Mouse (Mus musculus): ENCODE results near the gene Ush1g. TPM values are rescaled to one million over a fixed set of nuclear protein-coding genes. Genes with fewer than 3 reads are reported as not detected.

Gene Ush1g
- polyA plus RNA-seq, 1 experiment from 2014 or later = not detected

DNA sequence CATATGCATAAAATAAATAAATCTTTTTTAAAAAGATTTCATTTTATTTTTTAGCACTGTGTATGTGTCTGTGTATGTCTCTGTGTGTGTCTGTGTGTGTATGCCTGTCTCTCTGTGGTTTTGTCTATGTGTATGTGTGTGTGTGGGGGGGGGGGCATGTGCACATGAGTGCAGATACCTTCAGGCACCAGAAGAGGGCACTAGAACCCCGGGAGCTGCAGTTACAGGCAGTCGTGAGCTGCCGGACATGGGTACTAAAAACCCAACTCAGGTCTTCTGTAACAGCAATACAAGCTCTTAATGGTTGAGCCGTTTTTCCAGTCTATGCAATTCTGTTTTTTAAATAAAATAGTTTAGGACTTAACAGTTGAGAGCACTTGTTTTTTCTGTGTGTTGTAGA lies 21.1 kb downstream of the Ush1g start:
- H3K4me3 ChIP-seq (ENCODE audit: low read depth, low read length) = no peak overlapping the region
- DNase-seq (no peak), ATAC-seq (ENCODE audit: insufficient read depth) (no peak)
- peaks cover 26% of the 10 kb centered on the region for H3K27me3 ChIP-seq (ENCODE audit: insufficient read depth, low read length)
- no peak overlapping the region for H3K4me2 ChIP-seq
- no peak for TF ChIP-seq CTCF (IDR thresholded peaks at IDR 0.05; ENCODE audit: low read depth)
- H3K36me3 ChIP-seq (ENCODE audit: insufficient read depth) = no peaks in the 10 kb centered on the region
- 82% methylated on average over 4 of the region's 4 CpGs for WGBS
- H3K9ac ChIP-seq = no peak overlapping the region
- no peak overlapping the region for H3K27ac ChIP-seq (ENCODE audit: low read depth)
- H3K4me1 ChIP-seq (ENCODE audit: insufficient read depth) = no peaks in the 10 kb centered on the region
- H3K9me3 ChIP-seq (ENCODE audit: low read depth, low read length) = no peaks in the 10 kb centered on the region

GRCm38 (mm10) chr11:115298160-115298559 lies 23.7 kb downstream of the Ush1g start:
- no peak overlapping the region for H3K9ac ChIP-seq
- peaks cover 26% of the 10 kb centered on the region for H3K27me3 ChIP-seq (ENCODE audit: insufficient read depth, low read length)
- H3K4me3 ChIP-seq (ENCODE audit: low read depth, low read length) = no peak overlapping the region
- H3K27ac ChIP-seq (ENCODE audit: low read depth) = no peak overlapping the region
- H3K4me1 ChIP-seq (ENCODE audit: insufficient read depth) = no peaks in the 10 kb centered on the region
- TF ChIP-seq CTCF (IDR thresholded peaks at IDR 0.05; ENCODE audit: low read depth) = no peak
- no peaks in the 10 kb centered on the region for H3K36me3 ChIP-seq (ENCODE audit: insufficient read depth)
- DNase-seq = no peak
- ATAC-seq (ENCODE audit: insufficient read depth) = no peak
- no peaks in the 10 kb centered on the region for H3K9me3 ChIP-seq (ENCODE audit: low read depth, low read length)
- WGBS = 60% methylated on average over 8 of the region's 8 CpGs
- H3K4me2 ChIP-seq = no peak overlapping the region

DNA sequence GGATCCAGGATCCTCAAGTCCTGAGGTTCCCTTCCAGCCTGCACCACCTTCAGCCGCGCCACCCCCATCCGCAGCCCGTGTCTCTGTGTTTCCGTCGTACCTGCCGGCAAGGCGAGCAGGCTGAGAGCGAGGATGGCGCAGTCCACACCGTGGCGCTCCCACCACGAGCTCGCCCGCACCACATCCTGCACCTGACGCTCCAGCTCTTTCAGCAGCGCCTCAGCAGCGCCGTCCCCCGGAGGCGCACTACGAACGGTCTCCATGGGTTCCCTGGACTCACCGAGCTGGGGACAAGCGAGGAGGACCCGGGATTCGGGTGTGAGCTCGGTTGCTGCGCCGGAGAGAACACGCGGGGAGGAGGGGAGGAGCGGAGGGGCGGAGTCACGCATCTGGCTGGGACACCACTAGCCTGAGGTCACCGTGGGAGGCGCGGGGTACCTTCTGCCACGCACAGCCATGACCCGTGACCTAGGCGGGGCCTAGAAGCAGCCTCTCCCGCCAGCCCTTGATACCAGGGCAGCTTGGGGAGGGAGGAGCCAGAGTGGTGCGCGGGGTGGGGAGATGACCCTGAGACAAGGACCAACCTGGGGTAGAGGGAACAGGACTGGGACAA lies 24.5 kb downstream of the Ush1g start, which contains the start of gene Fads6:
TSS of gene Fads6 (minus strand) at position 450 of the 613 bp plus-strand sequence.
- peak within 1 kb of the TSS; percentile 5 for H3K9ac ChIP-seq
- WGBS = 1% methylated on average over 44 of the region's 44 CpGs
- peak; percentile 50 for DNase-seq

GRCm38 (mm10) chr11:115296471-115297210 lies 25.2 kb downstream of the Ush1g start:
- Histone ChIP-seq H3K4me3 (ENCODE audit: low read depth, low read length) (peak overlapping the region; percentile 33), H3K9ac (peak overlapping the region; percentile 5; the same call in 1 of the 2 replicates), H3K9me3 (ENCODE audit: low read depth, low read length) (no peaks in the 10 kb centered on the region)

More for the DNA sequence above, 24.5 kb downstream of the Ush1g start, which contains the start of gene Fads6:
- Histone ChIP-seq H3K4me2 (peak within 1 kb of the TSS; percentile 60), H3K4me1 (ENCODE audit: insufficient read depth) (peaks cover 4% of the 10 kb centered on the region; the same call in 1 of the 2 replicates), H3K4me3 (ENCODE audit: low read depth, low read length) (peak within 1 kb of the TSS; percentile 33), H3K36me3 (ENCODE audit: insufficient read depth) (no peaks in the 10 kb centered on the region), H3K27me3 (ENCODE audit: insufficient read depth, low read length) (peaks cover 26% of the 10 kb centered on the region), H3K9me3 (ENCODE audit: low read depth, low read length) (no peaks in the 10 kb centered on the region), H3K27ac (ENCODE audit: low read depth) (no peak within 1 kb of the TSS)
- ATAC-seq (ENCODE audit: insufficient read depth) = peak; percentile 62
- TF ChIP-seq CTCF (IDR thresholded peaks at IDR 0.05; ENCODE audit: low read depth) = peak; percentile 60

DNA sequence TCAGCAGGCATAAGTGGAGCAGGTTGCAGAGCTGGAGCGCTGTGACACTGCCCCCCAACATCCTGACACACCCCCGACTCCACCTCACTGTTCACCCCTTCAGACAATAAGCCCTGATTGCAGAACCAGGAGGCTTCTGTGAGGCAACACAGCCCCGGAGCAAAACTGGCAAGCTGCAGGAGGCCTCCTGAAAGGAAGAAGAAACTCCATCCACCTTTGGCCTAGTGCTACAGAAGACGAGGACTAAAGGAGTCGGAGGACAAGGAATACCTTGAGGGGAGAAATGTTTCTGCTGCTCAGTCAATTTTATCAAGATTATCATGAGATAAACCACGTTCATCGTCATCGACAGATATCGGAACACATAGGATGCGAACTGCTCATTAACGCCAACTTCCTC lies 25.9 kb downstream of the Ush1g start:
- Histone ChIP-seq H3K4me2 (no peak overlapping the region), H3K36me3 (ENCODE audit: insufficient read depth) (no peaks in the 10 kb centered on the region), H3K4me3 (ENCODE audit: low read depth, low read length) (no peak overlapping the region), H3K27me3 (ENCODE audit: insufficient read depth, low read length) (peaks cover 26% of the 10 kb centered on the region), H3K4me1 (ENCODE audit: insufficient read depth) (peaks cover 9% of the 10 kb centered on the region), H3K9me3 (ENCODE audit: low read depth, low read length) (no peaks in the 10 kb centered on the region), H3K9ac (no peak overlapping the region), H3K27ac (ENCODE audit: low read depth) (no peak overlapping the region)
- DNase-seq (no peak), ATAC-seq (ENCODE audit: insufficient read depth) (no peak)
- 84% methylated on average over 11 of the region's 11 CpGs for WGBS
- TF ChIP-seq CTCF (IDR thresholded peaks at IDR 0.05; ENCODE audit: low read depth) = no peak

More at GRCm38 (mm10) chr11:115296471-115297210, 25.2 kb downstream of the Ush1g start:
- Histone ChIP-seq H3K4me1 (ENCODE audit: insufficient read depth) (peaks cover 4% of the 10 kb centered on the region; the same call in 1 of the 2 replicates), H3K27ac (ENCODE audit: low read depth) (no peak overlapping the region), H3K4me2 (peak overlapping the region; percentile 60), H3K36me3 (ENCODE audit: insufficient read depth) (no peaks in the 10 kb centered on the region), H3K27me3 (ENCODE audit: insufficient read depth, low read length) (peaks cover 26% of the 10 kb centered on the region)
- ATAC-seq (ENCODE audit: insufficient read depth) (no peak), DNase-seq (no peak)
- WGBS = 51% methylated on average over 21 of the region's 21 CpGs
- no peak for TF ChIP-seq CTCF (IDR thresholded peaks at IDR 0.05; ENCODE audit: low read depth)

GRCm38 (mm10) chr11:115292631-115293375 lies 29.0 kb downstream of the Ush1g start:
- peaks cover 15% of the 10 kb centered on the region for H3K27me3 ChIP-seq (ENCODE audit: insufficient read depth, low read length)
- 0 out of 2 replicates have a peak overlapping the region, but pooled peaks have one; percentile 3 for H3K27ac ChIP-seq (ENCODE audit: low read depth)
- no peak for TF ChIP-seq CTCF (IDR thresholded peaks at IDR 0.05; ENCODE audit: low read depth)
- no peak overlapping the region for H3K9ac ChIP-seq
- H3K4me1 ChIP-seq (ENCODE audit: insufficient read depth) = peaks cover 9% of the 10 kb centered on the region
- H3K36me3 ChIP-seq (ENCODE audit: insufficient read depth) = no peaks in the 10 kb centered on the region
- no peaks in the 10 kb centered on the region for H3K9me3 ChIP-seq (ENCODE audit: low read depth, low read length)
- no peak for DNase-seq
- WGBS = 48% methylated on average over 14 of the region's 14 CpGs
- H3K4me2 ChIP-seq = no peak overlapping the region
- no peak for ATAC-seq (ENCODE audit: insufficient read depth)
- H3K4me3 ChIP-seq (ENCODE audit: low read depth, low read length) = no peak overlapping the region

Data from lung, embryonic 14.5 days (tissue).